Mouse (Mus musculus) induced T-regulatory cell, adult 2 months (primary cell): ENCODE results near the gene Inpp5f.
"Not testable (repeated sequence)": the region's sequence is repeated elsewhere in the genome, so short reads cannot be mapped to it uniquely, and the experiment has no call there.

ENCODE experiments used
- DNase-seq: peaks from one replicate; pipeline ENCODE4 v3.0.0-alpha.2; 2012; ENCODE audit warnings: low read depth

The Inpp5f gene

GRCm38 (mm10) chr7:128610897-128611798 lies at the start of gene Inpp5f:
Gene Inpp5f, plus strand, starts transcription at chr7:128611328.
- DNase-seq: peak; percentile 100

- peak; percentile 64 for DNase-seq
Measured at GRCm38 (mm10) chr7:128563373-128563772, 47.8 kb upstream of the Inpp5f start.

GRCm38 (mm10) chr7:128566311-128566710 lies 44.8 kb upstream of the Inpp5f start:
- no peak for DNase-seq

- DNase-seq: no peak
Measured at GRCm38 (mm10) chr7:128567561-128568244, 43.4 kb upstream of the Inpp5f start.

GRCm38 (mm10) chr7:128569429-128569828 lies 41.7 kb upstream of the Inpp5f start:
- not testable (repeated sequence) for DNase-seq

GRCm38 (mm10) chr7:128569987-128570656 lies 41.0 kb upstream of the Inpp5f start:
- no peak for DNase-seq

- not testable (repeated sequence) for DNase-seq
Measured at GRCm38 (mm10) chr7:128570657-128571056, 40.5 kb upstream of the Inpp5f start.

- DNase-seq: no peak
Measured at GRCm38 (mm10) chr7:128572030-128572429, 39.1 kb upstream of the Inpp5f start.

GRCm38 (mm10) chr7:128575211-128575610 lies 35.9 kb upstream of the Inpp5f start:
- DNase-seq: no peak

GRCm38 (mm10) chr7:128575794-128576193 lies 35.3 kb upstream of the Inpp5f start:
- DNase-seq: no peak

GRCm38 (mm10) chr7:128577607-128578006 lies 33.5 kb upstream of the Inpp5f start:
- DNase-seq: no peak

GRCm38 (mm10) chr7:128578199-128578945 lies 32.8 kb upstream of the Inpp5f start:
- DNase-seq: peak; percentile 68

- DNase-seq: no peak
Measured at GRCm38 (mm10) chr7:128579381-128579780, 31.7 kb upstream of the Inpp5f start.

GRCm38 (mm10) chr7:128580318-128580717 lies 30.8 kb upstream of the Inpp5f start:
- DNase-seq: no peak

GRCm38 (mm10) chr7:128581864-128582484 lies 29.2 kb upstream of the Inpp5f start:
- no peak for DNase-seq

- no peak for DNase-seq
Measured at GRCm38 (mm10) chr7:128583213-128583948, 27.7 kb upstream of the Inpp5f start.

- no peak for DNase-seq
Measured at GRCm38 (mm10) chr7:128587334-128587933, 23.7 kb upstream of the Inpp5f start.

- DNase-seq: no peak
Measured at GRCm38 (mm10) chr7:128591345-128592084, 19.6 kb upstream of the Inpp5f start.

- no peak for DNase-seq
Measured at GRCm38 (mm10) chr7:128592118-128592935, 18.8 kb upstream of the Inpp5f start.
